Mouse (Mus musculus) testis, adult 2 months (tissue): ENCODE data around the gene Wdr37.

Experiments
- CTCF ChIP-seq: fragments of 200-500 bp; IDR thresholded peaks from 2 replicates; pipeline ENCODE4 v1.5.1; 2012; ENCODE audit warnings: low read depth, mild to moderate bottlenecking, inconsistent platforms, low read length, moderate library complexity; ENCODE audit not compliant: control insufficient read depth, insufficient read depth, insufficient replicate concordance
- POLR2A ChIP-seq: fragments of 200-500 bp; IDR thresholded peaks from 2 replicates; pipeline ENCODE4 v1.6.1; 2012; ENCODE audit warnings: low read depth, mild to moderate bottlenecking, inconsistent platforms, low read length, moderate library complexity; ENCODE audit not compliant: control insufficient read depth

- no peak for TF ChIP-seq POLR2A
- no peak for TF ChIP-seq CTCF
These were observed 1.6 kb downstream of the Wdr37 start for GRCm38 (mm10) chr13:8870160-8870509.
